Mouse (Mus musculus): Measurements from ENCODE around the gene Kctd12. TPM values are rescaled to one million over a fixed set of nuclear protein-coding genes. Genes with fewer than 3 reads are reported as not detected.

Gene Kctd12
- total RNA-seq, 2 experiments from 2014 or later = 7.1 to 7.3 TPM

GRCm38 (mm10) chr14:102975865-102976264 lies 6.6 kb downstream of the Kctd12 start:
- intact Hi-C loops (cut with DNase I) = no loop called here
- no peak for DNase-seq

GRCm38 (mm10) chr14:102968824-102969223 lies 13.6 kb downstream of the Kctd12 start:
- DNase-seq = no peak
- intact Hi-C loops (cut with DNase I) = no loop called here

- no peak for DNase-seq
- intact Hi-C loops (cut with DNase I) = no loop called here
These were observed 16.2 kb downstream of the Kctd12 start for GRCm38 (mm10) chr14:102966241-102966640.

- intact Hi-C loops (cut with DNase I) = no loop called here
- DNase-seq = no peak
These were observed 16.6 kb downstream of the Kctd12 start for GRCm38 (mm10) chr14:102965841-102966240.

DNA sequence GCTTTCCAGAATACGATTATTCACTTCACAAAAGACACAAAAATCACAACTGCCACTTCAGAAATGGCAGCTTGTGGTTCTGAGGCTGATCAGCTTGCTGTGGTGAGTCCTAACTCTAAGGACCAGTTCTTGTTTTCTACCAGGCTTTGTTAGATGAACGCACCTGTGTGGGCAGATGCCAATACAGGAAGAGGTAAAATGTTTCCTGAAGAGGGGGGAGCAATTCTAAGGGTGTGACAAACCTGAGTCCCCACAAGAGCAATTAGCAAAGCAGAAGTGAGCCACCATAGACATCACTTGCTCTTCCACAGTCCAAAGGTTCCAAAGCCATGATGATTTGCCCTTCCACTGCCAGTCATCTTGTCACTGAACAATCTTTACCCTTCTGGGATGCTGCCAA lies 20.4 kb downstream of the Kctd12 start:
- DNase-seq = no peak
- intact Hi-C loops (cut with DNase I) = no loop called here

GRCm38 (mm10) chr14:102953511-102953910 lies 28.9 kb downstream of the Kctd12 start:
- DNase-seq = no peak
- intact Hi-C loops (cut with DNase I) = no loop called here

- no peak for DNase-seq
- intact Hi-C loops (cut with DNase I) = no loop called here
These were observed 30.5 kb downstream of the Kctd12 start for GRCm38 (mm10) chr14:102951974-102952373.

DNA sequence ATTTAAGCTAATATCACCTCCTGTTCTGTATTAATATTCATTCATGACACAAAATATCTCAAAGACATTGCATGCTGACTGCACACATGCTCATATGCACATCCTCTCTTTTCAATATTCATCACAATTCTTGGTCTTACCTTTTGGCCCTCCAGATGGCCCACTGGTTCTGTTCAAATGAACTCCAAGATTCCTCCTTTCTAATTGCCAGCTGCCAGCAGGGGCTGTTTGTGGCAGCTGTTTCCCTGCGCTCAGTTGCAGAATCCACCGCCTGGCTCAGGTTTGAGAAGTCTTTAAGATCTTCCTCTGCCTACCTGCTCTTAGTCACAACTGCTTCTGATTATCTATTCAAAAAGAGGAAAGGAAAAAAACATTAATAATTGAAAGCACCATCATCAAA lies 34.6 kb downstream of the Kctd12 start:
- intact Hi-C loops (cut with DNase I) = no loop called here

DNA sequence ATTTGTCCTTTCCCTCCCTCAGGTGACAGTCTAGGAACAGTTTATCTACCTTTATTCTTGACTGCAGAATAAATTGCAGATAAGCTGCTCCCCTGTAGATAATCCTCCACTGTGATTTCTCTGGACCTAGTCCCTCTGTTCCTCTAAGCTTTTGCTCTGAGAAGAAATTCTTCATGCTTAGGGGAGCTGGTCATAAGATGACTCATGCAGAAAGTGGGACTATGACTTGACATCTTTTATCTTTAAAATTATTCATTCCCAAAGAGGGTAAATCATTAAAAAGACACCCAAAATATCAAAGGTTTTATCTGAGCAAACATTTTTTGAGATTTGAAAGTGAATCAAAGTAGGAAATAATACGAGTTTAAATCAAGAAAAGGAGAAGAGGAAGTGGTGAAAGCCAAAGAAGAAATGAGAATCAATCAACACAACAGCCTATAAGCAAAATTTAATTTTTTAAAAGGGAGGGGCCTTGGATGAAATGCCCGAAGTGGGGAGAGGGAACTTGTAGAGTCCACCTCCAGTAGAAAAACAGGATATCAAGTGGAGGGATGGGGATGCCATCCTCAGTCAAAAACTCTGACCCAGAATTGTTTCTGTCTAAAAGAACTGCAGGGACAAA lies 40.1 kb downstream of the Kctd12 start:
- intact Hi-C loops (cut with DNase I) = no loop called here
- no peak for DNase-seq

More for the DNA sequence above, 34.6 kb downstream of the Kctd12 start:
- DNase-seq = no peak

GRCm38 (mm10) chr14:102934878-102935277 lies 47.6 kb downstream of the Kctd12 start:
- intact Hi-C loops (cut with DNase I) = no loop called here
- DNase-seq = no peak

DNA sequence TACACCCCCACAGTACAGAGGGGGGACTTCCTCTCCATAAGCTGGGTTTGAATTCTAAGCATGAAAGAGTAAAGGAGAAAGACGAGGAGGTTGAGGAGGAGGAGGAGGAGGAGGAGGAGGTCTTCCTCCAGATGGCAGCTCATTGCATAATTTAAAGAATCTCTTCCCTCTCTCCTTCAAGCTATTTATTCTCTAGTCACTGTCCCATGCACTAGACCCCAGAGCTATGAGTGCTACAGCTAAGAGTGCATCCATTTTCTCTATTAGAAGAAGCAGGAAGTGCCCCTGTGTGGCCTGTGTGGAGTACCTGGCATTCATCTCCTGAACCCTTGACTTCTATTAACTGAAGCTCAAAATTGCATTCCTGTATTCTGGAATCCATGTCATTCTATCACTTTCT lies 51.5 kb downstream of the Kctd12 start:
- DNase-seq = no peak
- intact Hi-C loops (cut with DNase I) = no loop called here

- no peak for DNase-seq
- intact Hi-C loops (cut with DNase I) = no loop called here
These were observed 52.9 kb downstream of the Kctd12 start for GRCm38 (mm10) chr14:102929545-102929944.

DNA sequence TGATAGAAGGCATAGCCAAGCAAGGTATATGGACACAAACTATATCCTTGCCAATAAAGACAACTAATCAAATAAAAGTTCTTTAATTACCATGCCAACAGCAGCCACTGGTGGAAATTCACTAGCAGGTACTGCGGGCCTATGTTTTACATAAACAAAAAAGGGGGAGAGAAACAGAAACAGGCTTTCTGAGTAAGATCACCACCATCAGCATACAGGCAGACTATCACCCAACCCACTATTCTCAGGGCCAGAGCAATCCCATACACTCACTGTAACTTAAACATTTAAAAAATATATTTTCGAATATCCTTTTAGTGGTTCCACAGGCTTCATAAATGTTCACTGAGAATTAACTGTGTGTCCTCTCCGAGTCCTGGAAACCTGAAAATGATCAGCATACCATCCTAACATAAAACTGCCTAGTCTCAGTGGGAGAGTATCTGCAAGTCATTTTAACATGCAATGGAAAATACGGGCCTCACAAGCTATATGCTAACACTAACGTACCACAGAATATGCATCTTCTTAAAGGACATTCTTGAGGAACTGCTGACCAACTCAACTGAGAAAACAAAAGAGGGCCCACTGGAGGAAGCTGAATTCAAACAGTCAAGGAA lies 54.5 kb downstream of the Kctd12 start:
- DNase-seq = no peak
- intact Hi-C loops (cut with DNase I) = no loop called here

Small RNAs within 50 kb of the gene (microRNA-seq; reads per million reads assigned to microRNA genes)
- 1.4 to 1.5 reads per million in 2 experiments for gene Mir5130

Other genes with a start within 250 kb of the Kctd12 start
- gene Acod1, start 64.3 kb upstream of the Kctd12 start, total RNA-seq (2021) = not detected
- 1 to 10 TPM; 8.7 to 8.9 TPM for gene Cln5, start 87.6 kb upstream of the Kctd12 start, total RNA-seq (2021)
- 10 to 100 TPM; 45.2 to 47.0 TPM for gene Fbxl3, start 116.9 kb upstream of the Kctd12 start, total RNA-seq (2021)

Data from gastrocnemius, postnatal 36 days (tissue).